Mouse (Mus musculus) MN1 (cell line): ENCODE data around the gene Txndc16.

Source experiments
- DNase-seq: peaks from one replicate; pipeline ENCODE4 v3.0.0-alpha.2; 2016; ENCODE audit warnings: low spot score

The Txndc16 gene

DNA sequence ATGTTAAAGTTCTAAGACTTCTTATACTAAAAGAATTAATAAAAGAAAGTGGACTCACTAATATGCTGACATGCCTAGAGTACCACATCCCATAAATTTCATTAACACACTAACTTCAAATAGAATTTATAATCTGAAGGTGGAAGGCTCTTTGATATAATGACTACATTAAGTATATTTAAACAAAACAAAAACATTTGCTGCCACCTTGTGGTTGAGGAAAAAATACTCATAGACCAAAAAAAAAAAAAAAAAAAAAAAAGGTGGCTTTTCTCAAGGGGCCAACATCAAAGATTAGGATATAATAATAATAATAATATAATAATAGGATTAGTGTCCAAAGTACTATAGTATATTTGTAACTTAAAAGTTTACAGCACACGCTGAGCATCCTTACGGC lies 66.9 kb downstream of the Txndc16 start:
- peak; percentile 37 for DNase-seq

DNA sequence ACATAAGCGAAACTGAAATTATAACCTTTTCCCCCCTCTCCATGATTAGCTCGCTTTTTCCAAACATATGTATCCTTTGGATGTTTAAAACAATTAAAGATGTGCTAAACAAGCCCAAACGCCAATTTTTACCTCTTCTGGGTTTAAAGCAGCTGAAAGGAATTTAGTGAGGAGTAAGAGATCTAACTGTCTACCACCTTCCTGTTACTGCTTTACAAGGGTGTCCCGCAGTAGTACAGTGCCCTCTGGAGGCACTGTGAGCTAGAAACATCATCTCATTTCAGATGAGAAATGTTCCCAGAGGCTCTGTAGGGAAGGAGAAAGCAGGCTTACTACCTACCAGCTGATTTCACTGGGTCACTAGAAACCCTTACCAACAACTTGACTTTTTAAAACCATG lies 77.6 kb downstream of the Txndc16 start:
- DNase-seq = peak; percentile 16

DNA sequence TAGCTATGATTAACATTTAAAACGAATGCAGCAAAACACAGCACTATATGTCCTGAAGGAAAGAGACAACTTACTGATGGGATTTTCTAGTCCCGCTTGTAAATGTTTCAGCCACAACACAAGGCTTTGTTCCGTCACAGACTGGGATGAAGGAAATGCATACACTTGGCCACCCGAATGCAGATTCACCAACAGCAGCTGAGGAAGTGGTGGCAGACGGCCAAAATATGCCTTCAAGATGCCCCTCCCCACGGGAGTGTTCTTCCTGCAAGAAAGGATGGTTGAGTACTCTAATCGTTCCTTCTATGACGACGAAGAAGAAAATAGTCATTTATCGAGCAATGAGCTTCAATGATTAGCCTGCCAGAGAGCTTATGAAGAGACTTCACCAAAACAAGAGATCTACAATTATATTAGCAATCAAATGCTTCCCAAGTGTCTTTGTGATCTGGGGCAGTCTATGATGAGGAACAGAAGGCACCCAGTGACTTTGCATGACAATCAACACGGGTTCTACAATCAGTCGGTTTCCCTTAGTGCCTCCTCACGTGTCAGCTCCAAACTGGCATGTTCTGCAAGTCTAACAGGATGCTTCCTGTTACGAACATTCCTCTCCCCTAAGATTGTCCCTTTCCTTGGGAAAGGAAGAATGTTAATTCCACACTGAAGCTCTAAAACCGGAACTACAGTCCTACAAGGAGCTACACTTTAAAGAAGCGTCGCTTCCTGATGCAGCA lies 79.6 kb downstream of the Txndc16 start:
- DNase-seq = no peak

DNA sequence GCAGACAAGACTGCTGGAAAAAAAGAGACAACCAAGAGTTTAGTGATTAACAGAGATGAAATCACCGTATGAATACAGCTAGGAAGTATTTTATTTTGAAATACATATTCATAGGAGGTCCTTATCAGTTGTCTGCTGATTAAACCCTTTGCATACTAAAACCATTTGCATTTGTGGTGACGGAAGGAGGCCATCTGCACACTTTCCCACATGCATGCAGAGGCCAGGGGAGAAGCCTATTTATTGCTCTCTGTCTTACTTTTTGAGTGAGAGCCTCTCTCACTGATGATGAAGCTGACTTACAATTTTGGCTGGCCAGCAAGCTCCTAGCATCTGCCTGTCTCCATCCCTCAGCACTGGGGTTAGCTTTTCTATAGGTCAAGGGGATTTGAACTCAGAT lies 84.2 kb downstream of the Txndc16 start:
- DNase-seq = no peak

DNA sequence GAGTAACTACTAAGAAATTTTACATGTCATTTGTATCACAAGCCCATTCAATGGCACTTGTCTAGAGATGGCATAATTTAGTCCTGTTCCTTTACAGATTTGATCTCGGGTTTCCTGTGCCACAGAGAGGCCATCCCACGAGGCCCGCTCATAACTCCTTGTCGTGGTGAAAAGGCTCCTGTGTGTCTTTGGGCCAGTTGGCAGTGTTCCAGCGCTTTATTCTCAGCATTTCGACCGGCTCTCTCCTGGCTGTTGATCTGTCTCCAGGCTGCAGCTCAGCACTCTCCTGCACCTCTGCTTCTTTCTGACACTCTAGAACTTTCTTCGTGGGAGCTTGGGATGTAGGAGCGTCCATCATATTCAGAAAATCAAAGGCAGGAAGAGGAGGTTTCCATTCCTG lies 84.6 kb downstream of the Txndc16 start:
- DNase-seq = no peak

DNA sequence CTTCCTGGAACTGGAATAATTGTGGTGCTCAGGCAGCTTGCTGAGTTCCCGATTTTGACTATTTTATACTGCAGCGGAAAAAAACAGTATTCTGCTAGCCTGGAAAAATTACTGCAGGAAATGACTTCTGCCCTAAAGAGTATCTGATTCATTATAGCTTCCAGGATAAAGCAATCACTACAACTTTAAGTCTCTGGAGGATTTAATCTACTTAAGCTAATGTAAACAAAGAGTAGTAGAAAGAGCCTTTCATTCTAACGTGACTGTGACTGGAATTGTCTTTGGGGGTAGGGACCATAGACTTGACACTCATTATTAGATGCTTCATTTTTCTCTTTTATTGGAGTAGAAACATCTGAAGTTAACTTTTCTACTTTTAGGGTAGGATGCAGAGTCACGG lies 101.8 kb downstream of the Txndc16 start:
- DNase-seq = no peak

DNA sequence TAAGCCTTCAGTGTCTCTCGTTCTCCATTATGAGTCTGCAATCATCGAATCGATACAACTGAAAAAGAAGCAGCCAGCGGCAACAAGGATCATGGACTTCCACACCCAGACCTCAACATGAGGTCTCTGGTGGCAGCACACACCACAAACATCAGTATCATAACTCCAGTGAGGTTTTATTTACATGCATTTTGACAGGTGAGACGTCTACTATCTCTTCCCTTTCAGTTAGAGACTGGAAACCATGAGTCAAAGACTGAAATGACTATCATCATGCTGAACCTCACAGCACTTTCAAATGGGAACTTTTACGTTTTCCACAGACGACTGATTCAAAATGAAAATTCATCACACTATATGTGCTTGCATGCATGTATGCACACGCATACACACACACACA lies 117.9 kb downstream of the Txndc16 start:
- DNase-seq = no peak

DNA sequence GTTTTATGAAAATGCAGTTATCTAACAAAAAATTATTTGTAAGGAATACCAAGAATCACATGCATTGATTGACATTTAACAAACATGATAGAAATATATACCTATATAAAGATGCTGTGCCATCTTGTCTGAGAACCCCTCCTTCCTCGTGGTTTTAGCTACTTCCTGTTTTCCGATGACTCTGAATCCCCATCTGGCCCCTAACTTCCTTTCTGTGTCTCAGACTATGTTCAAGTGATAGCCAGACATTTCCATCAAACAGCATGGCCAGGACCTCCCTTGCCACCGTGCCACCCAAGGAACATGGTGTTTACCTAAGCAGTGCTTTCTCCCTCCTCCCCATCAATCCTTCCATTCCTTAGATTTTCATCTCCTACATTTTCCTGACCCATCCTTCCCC lies 127.8 kb downstream of the Txndc16 start:
- DNase-seq = no peak

DNA sequence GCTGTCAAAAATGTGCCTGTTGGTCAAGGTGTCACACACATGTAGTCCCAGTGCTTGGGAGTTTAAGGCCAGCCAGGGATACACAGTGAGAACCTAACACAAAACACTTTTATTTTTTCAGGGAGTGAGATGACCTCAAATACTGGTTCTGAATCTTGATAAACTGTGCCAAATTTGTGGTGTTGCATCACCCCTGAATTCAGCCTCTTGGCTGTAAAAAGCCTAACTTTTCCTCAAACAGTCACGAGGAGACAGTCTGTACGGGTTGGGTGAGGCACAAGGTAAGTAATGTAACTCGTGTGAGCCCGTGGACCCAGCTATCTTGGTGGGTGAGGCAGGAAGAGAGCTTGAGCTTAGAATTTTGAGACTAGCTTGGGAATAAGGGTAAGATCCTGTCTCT lies 130.1 kb downstream of the Txndc16 start:
- no peak for DNase-seq

DNA sequence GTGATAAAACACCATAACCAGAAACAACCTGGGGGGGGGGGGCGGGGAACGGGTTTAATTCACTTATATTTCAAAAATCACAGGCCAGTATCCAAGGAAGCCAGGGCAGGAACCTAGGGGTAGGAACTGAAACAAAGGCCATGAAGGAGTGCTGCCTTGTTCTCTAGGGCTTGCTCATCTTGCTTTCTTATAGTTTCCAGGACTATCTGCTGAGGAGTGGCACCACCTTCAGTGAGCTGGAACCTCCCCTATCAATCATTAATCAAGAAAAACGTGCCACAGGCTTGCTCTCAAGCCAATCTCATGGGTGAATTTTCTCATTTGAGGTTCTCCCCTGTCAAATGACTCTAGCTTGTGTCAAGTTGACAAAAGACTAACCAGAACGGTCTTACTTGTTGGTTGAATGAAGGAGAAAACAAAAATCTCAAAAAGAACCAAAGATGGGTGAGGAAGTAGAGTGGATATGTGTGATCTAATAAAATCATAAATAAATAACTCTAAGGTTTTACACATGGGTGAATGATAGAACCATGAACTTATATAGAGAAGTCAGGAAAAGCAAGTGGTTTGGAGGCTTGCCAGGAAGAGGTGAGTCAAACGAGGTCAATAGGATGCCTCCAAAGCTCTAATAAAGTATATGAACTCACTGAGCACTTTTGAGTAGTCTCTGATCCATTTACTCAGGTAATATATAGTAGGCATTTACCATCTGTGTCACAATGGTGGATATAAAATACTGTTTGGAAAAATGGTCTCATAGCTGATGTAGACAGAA lies 134.3 kb downstream of the Txndc16 start:
- DNase-seq = no peak

DNA sequence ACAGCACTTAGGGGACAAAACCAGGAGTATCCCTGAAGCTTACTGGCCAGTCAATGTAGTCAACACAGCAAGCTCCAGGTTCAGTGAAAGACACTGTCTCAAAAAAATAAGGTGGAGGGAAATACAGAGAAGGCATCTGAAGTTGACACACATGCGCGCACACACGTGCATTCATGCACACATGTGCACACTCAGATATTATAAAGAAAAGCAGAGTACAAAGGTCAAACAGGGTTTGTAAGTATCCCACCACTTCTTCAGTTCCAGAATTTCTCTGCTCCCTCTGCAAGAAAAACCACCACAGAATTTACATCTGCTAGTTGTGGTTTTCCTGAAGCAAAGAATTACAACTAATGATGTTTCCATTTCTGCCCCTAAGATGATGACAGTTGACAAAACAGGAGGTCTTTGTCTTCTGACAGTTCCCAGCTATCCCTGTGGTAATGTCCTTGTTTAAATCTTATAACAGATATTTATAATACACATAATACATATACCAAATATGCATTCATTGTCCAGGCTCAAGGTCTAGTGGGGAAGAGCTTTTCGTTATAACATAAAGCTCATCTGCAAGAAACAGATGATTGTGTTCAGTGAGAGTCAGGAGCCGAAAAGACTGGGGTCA lies 135.4 kb downstream of the Txndc16 start:
- DNase-seq = no peak

DNA sequence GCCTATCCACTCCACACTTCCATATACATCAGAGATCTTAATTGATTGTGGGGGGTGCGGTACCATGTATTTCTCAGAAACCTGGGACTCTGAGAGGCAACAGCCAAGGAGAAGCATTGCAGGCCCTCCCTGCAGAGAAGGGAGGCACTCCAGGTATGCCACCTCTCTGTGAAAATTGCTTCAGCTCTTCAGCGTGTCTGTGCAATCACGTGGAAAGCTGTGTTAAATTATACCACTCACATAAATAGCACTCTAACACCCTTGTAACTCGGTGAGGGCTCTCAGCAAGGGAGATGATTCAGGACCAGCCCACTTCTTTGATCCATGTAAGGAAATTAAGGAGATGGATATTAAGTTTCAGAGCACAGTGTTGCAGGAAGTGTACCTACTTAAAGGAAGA lies 136.6 kb downstream of the Txndc16 start:
- no peak for DNase-seq
